Mouse (Mus musculus) liver, adult 10 weeks (tissue): ENCODE data around the gene Tmprss3. TPM values are rescaled to one million over a fixed set of nuclear protein-coding genes. Genes with fewer than 3 reads are reported as not detected.

Source experiments
- polyA plus RNA-seq: library from polyadenylated mRNA; stranded (reverse); fragments of 350-450 nt; fragmentation: Illumina TruSeq; extraction: RNeasy Lipid Tissue Mini Kit (QIAGEN cat#74804); gene quantifications from one replicate; pipeline ENCODE4 v1.2.3, GENCODE M21; 2014; ENCODE audit warnings: low read depth, low replicate concordance

Tmprss3 gene
- polyA plus RNA-seq, result not detected

GRCm38 (mm10) chr17:31198877-31199276, at the start of gene Tmprss3:
Tmprss3 (minus strand) TSS chr17:31198977.

GRCm38 (mm10) chr17:31207771-31208334, 9.1 kb upstream of the Tmprss3 start, which contains the start of gene Ubash3a:
Ubash3a (plus strand) TSS chr17:31207873.

GRCm38 (mm10) chr17:31165127-31165526, 33.6 kb downstream of the Tmprss3 start, which contains the start of gene Tff1:
Tff1 (minus strand) TSS chr17:31165277.

GRCm38 (mm10) chr17:31144040-31145037, 54.4 kb downstream of the Tmprss3 start, which contains the start of gene Tff2:
Tff2 (minus strand) TSS chr17:31144282.

GRCm38 (mm10) chr17:31129452-31129851, 69.3 kb downstream of the Tmprss3 start, which contains the start of gene Tff3:
Tff3 (minus strand) TSS chr17:31129646.

Other genes starting within 250 kb of the Tmprss3 start
- gene Umodl1, start 244.3 kb downstream of the Tmprss3 start, polyA plus RNA-seq, result not detected
- 1.3 TPM for gene Abcg1, start 141.3 kb downstream of the Tmprss3 start, polyA plus RNA-seq
- not detected for gene Tff3, start 69.3 kb downstream of the Tmprss3 start, polyA plus RNA-seq
- not detected for gene Tff2, start 54.7 kb downstream of the Tmprss3 start, polyA plus RNA-seq
- not detected for gene Tff1, start 33.7 kb downstream of the Tmprss3 start, polyA plus RNA-seq
- gene Ubash3a, start 8.9 kb upstream of the Tmprss3 start, polyA plus RNA-seq, result not detected
- not detected for gene Rsph1, start 78.4 kb upstream of the Tmprss3 start, polyA plus RNA-seq
- 0.50 TPM for gene Slc37a1, start 87.8 kb upstream of the Tmprss3 start, polyA plus RNA-seq
- 15.3 TPM for gene Pde9a, start 187.2 kb upstream of the Tmprss3 start, polyA plus RNA-seq